Mouse (Mus musculus) c-Kit-positive CD71-positive TER-119-positive erythroid progenitor cells, embryonic 14.5 days (primary cell): ENCODE measurements around the gene Vdac2.

Experiments used
- DNase-seq: peaks from one replicate; pipeline ENCODE4 v3.0.0-alpha.2; 2013; ENCODE audit warnings: low spot score

Gene Vdac2

DNA sequence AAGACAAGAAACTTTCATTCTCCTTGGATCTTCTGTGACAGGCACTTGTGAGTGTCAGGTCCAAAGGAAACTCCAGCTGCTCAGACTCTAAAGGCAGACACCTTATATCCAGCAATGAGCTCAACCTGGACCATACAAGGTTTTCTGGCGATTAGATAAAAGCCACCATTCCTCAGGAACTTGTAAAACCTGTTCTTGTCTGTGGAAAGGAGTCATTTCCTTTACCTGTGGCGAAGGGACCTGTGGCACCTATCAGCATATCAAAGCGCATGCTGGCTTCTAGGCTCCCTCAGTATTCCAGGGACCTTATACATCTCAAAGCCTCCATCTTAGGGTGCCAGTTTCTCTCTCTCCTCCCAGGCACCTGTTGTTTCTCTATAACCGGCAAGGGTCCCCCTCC lies 7.6 kb upstream of the Vdac2 start:
- DNase-seq = no peak

DNA sequence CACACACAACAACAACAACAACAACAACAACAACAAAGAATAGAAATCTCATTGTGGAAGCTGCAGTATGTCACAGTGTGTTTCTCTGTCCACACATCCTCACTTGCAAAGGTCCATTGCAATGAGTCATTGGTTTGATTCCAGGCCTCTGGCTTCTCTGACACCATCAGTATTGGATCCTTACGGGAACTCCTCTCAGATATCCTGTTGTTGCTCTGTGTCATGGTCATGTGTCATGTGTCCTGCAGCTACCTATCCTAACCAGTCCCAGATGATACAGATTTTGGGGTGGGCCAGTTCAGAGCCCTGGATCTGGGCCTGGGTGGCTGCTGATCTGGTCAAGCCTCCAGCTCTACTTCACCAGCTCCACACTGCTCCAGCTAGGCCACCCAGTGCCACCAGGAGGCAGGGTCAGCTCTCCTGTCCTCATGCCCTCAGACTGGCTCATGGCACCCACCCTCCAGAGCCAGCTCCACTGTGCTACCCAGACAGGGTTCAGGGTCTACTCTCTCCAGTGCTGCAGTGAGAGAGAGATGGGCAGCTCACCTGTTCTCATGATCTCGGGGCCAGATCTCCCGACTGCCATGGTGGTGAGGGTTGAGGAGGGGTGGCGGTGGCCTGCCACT lies 4.0 kb upstream of the Vdac2 start:
- no peak for DNase-seq

DNA sequence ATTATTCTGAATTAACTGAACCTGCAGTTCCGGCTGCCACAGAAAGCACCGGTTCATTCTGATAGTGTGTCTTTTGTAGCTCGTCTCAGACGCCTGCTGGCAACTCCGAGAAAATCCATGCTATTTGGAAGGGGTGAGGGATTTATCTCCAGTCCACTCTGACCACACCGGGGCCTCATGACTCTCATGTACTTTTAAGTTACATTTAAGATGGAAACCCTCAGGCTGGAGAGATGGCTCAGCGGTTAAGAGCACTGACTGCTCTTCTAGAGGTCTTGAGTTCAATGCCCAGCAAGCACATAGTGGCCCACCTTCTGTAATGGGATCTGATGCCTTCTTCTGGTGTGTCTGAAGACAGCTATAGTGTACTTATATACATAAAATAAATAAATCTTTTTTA lies 2.7 kb upstream of the Vdac2 start:
- DNase-seq = no peak

DNA sequence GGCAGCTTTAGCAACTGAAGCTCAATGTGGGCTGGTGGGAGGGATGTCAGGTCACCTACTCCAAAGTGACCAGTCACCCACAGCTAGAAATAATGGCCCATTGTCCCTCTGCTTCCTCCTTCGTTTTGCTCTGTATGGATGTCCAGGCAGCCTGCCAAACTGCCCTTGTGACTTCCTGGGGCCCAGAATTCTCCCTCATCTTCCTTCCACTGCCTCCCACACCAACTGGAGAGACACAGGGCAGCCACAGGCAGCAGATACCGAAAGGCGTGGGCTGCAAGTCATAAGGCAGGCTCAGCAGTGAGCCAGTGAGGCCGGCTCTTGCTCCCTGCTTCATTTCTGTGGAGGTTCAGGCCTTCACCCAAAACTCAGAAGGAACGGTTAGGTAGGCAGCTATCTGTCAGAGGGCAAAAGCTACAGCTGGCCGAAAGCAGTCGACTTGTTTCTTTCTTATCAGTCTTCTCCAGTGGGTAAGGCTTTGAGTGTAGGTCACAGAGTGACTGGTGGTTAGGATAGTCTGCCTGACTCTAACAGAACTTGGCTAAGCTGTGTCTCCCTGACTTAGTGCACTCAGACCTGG lies 2.2 kb upstream of the Vdac2 start:
- peak; percentile 76 for DNase-seq

DNA sequence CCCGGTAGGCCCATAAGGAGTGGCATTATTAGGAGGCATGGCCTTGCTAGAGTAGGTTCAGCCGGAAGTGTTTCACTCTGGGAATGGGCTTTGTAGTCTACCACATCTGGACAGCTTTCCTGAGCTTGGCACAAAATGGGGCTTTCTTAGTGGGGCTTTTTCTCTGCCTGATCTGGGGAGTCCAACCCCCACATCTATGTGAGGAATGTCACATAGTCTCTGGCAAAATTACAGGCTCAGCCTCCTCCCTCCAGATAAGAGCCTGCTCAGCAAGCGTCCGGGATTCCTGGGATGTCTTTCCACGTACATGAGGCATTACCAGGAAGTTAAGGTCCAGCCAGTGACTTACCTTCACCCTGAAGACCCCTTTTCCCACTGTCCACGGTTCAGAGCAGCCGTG lies 1.1 kb upstream of the Vdac2 start:
- DNase-seq = no peak

DNA sequence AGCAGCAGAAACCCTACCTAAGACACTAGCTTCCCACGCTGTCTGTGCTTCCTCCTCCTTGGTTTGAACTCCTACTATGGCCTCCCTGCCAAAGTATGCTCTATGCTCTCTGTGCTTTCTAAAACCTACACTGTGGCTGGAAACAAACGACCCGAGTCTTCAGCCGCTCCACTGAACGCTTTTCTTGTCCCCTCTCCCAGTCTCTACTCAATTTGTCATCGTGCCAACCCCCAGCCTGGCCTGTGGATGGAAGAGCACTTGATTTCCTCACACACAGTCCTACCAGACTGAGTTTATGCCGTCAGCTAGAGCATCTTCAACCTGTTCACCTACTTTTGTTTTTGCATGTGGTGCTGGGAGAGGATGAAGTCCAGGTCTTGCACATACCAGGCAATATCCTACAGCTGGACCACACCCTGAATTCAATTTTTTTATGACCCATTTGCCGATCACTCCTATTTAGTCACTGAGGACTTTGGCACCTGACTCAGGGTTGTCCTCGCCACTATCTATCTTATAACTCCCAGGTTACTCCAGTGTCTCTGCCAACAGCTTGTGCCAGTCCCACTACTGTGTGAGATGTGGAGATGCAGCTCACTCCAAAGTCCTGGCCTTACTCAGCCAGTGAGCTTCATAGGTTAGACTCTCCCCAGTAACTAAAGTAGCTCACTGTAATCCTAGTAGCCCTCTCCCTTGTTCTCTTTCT lies 901 bp downstream of the Vdac2 start:
- no peak for DNase-seq

DNA sequence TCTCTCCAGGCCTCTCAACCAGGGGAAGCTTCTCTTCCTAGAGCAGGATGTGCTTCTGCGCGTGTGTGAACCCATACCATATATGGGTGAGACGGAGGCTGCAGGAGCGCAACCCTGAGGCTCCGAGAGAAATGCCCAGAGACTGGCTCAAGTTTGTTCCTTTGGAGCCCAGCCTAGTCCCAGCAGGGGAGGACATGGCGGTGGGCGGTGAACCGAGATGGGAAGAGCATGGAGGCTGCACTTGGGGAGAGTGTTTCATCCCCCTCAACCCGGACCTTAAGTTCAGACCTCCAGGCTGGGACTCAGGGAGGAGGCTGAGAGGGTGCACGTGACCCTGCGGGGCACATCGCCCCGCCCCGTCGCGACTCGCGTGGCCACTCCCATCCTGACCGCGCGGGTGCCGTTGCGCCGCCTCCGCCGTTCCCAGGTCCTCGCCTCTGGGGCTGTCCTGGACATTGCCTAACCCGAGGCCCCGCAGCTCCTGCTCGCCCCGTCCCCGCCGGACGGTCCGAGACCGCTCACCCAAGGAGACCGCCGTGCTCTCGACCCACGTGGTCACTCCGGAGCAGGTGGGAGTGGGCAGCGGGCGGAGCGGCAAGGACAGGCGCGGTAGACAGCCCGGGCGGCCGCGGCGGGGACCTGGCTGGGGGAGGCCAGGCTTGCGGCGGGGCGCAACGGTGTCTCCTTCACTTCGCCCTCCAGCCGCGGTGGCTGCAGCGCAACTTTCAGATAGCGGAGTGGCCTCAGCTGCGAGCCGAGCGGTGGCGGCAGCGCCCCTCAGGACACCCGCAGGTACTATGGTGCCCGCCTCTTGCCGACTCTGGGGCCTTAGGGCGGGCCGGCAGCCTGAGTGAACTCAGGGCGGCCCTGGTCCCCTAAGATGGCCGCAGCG lies 6.1 kb downstream of the Vdac2 start:
- peak; percentile 93 for DNase-seq

DNA sequence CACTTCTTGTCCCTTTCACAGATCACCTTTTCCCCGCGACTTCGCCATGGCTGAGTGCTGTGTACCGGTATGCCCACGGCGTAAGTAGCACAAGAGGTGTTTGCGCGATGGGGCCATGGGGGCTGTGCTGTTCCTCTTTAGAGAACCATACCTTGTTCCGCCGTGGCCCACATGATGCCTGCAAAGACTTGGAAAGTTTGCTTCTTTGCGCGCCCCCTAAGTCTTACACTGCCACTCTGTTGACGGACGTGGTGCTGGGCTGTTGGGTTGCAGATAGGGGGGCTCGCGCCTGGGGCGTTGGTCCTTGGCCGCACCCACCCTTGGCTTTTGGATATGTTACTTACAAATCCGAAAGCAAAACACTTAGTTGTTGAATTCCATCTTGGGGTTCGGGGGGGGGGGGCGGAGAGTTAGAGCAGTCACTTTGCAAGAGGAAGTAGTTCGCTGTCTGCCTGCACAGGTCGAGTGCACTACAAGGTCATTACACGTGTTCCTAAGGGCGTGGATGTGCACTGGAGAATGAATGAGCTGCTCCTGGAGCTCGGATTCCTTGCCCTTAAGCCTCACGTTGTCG lies 6.9 kb downstream of the Vdac2 start:
- no peak for DNase-seq

DNA sequence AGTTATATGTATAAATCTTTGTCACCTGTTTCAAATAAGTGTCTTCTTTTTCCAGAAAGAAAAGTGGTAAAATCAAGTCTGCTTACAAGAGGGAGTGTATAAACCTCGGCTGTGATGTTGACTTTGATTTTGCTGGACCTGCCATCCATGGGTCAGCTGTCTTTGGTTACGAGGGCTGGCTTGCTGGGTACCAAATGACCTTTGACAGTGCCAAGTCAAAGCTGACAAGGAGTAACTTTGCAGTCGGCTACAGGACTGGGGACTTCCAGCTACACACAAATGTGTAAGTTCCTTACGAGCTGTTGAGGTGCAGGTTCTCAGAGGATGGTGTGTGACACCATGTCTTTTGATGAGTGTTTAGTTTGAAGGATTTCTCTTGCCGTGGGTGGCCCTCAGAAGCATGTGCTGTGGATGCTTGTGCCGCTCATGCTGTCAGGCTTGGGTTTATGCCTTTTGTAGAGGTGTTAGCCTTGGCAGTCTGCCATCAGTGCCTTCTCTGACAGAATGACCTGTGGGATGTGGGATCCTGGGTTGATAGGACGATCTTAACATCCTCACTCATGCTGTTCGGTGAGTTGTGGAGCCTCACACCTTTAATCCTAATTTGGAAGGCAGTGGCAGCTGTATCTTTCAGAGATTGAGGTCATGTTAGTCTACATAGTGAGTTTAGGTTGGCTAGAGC lies 13.4 kb downstream of the Vdac2 start:
- DNase-seq = no peak

DNA sequence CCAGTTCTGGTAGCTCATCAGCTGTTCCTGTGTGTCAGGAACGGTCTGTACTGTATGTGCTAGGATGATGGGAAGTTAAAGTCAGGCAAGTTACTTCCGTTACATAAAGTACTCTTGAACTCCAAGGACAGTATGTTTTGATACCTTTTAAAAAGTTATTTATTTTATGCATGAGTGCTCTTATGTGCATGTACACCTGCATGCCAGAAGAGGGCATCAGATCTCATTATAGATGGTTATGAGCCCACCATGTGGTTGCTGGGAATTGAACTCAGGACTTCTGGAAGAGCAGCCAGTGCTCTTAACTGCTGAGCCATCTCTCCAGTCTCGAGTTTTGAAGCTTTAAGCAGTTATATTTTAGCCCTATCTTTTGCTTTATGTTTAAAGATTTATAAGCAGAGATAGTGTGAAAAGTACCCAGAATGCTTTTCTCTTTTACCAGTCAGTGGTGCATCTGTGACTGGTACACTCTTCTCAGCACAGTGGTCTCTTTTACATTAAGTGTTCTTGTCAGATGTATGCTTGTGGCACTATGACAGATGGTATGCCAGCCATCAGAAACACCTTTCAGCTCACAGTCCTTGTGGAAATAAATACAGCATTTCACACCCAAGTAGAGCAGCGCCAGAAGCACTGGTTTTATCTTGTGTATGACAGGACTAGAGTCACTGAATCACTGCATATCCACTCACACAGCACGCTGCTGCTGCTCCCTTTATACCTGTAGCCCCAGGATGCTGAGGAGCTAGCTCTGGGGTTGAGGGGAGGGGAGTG lies 17.0 kb downstream of the Vdac2 start:
- no peak for DNase-seq

DNA sequence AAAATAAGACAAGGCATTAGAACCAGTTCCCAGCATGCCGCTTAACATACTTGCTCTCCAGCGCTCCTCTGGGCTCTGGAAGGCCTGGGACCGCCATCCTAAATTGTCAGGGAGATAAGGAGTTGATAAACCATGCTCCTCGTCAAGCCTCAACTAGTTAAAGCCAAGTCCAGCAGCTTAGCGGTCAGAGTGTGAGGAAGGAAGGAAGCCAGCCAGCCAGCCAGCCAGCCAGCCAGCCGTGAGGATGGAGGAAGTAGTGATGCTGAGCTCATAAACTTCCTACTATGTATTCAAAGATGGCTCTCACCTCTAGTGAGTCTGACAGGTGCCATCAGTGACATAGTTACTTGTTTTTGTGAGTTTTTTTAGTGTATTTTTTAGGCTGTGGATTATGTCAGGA lies 18.2 kb downstream of the Vdac2 start:
- DNase-seq = no peak

DNA sequence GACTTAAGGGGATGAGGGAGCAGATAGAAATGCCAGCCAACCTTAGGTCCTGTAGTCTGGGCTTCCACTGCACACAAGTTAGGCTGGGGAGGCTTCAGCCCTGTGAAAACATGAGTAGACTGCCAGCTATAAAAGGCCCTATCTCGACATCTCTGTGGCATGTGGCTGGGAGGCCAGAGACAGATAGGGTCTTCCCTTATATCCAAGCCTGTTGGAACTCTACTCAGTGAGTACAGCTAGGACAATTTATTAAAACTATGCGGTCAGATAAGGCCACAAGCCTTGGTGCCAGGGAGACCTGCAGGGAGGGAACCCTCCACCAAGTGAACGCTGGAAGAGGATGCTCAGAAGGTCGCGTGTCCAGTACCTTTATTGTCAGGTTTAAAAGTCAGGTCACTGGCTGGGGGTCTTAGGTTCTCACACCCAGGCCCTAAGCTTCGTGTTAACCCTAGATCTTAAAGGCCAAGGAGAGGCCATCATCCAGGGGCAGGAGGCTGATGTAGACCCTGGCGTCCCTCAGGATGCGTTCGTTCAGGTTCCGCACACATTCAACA lies 21.9 kb downstream of the Vdac2 start:
- no peak for DNase-seq

DNA sequence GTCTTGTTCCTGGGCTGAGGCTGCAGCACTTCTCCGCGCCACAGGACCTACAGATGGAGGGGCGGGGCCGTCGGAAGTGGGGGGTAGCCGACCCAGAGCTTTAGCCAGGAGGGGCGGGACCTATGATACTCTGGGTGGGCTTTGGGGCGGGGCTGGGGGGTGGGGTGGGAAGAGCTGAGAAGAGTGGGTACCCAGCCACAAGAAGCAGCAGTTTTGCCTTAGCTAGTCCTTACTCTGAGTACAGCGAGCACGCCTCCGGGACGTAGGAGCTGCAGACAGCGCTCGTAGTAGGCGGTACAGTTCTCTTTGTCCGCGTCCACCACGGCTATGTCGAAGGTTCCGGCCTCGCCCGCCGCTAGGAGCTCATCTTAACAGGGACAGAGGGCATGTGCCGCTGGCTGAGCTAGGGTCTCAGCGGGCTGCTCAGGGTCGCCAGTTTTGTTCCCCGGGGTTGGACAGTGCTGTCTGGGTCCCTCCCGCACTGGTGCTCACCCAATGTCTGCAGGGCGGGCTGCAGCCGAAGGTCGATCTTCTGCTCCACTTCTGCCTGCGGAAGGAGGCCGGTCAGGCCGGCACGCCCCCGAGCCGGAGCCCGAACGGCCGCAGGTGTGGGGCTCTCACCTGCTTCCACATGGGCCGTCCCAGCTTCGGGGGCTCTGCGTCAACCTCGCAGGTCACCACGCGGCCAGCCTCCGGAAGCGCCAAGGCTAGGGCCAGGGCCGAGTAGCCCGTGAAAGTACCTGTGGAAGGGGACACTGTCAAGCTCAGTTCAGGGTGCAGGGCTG lies 22.5 kb downstream of the Vdac2 start:
- peak; percentile 33 for DNase-seq

DNA sequence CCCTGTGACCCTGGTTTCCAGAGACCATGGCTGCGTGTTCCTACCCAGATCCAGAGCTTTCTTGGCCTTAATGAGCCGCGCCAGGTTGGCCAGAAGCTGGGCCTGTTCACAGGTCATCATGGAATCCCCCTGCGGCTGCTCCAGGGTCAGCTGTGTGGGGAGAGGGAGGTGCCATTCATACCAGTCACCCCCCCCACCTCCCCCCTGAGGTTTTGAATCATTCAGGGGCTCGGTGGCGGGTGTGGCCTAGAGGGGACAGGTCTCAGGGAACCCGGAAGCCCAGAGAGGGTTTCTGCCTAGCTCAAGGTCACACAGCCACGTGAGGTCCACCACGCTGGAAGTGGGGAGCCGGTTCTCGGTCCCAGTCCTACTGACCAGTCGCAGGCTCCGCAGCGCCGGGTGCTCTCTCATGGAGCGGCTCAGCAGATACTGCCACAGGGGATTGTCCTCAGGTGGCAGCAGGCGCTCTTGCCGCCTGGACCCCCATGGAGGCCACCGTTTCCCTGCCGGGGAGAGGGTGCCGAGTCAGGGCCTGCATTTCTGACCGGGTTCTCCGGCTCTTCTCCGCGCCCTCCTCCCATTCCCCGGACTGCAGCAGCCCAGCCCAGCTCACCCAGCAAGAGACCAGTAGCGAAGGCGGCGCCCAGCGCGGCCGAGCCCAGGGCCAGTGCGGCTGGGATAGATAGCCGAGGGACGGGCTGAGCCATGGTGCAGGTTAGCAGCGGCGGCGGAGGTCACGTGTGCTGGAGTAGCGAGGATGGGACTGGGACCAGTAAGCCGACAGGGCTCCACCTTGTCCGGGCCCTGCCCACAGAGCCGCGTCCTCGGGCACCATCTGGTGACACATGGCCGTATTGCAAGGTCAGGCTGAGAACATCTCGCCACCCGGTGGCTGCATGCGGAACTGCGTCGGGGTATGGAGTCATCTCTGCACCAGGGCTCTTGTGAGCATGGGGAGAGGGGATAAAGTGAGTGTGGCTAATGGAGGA lies 23.4 kb downstream of the Vdac2 start, which contains the start of gene Comtd1:
Gene Comtd1 (minus strand): TSS at position 812 of the 989 bp plus-strand sequence.
- peak; percentile 95 for DNase-seq

DNA sequence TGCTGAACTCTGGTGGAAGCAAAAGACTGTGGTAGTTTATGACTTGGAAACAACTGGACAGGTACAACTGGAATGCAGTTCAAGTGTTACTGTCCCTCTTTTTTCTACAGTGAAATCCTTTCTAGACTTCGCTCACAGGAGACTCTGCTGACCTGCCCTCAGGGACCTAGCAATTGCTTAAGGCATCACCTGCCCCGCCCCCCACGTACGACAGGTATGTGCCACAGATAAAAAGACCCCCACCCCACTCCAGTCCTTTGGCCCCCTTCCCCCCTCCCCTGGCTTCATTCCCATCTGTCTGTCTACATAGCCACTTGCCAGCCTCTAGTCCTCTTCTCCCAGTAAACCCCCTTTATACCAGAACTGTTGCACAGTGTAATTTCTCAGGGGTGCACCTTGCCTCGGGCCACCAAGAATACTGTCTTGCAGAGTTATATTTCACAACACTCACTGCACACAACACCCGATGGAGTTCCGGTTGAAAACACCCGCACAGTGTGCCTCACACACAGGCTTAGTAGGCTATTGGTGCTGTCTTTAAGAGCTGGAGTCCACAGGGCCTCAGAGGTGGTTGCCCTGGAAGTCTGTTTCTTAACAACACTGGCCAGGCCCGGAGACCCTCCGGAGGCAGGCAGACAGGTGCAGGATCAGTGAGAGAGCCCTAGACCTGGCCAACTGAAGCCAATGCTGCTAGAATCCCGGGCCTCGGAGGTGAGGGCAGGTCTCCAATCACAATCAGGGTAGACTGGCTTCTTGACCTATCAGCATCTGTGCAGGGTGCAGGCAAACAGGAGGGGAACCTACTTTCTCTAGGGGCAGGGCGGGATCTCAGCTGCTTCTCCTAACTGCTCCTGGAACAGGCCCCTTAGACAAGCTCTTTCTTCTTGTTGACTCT lies 24.7 kb downstream of the Vdac2 start:
- DNase-seq = no peak

DNA sequence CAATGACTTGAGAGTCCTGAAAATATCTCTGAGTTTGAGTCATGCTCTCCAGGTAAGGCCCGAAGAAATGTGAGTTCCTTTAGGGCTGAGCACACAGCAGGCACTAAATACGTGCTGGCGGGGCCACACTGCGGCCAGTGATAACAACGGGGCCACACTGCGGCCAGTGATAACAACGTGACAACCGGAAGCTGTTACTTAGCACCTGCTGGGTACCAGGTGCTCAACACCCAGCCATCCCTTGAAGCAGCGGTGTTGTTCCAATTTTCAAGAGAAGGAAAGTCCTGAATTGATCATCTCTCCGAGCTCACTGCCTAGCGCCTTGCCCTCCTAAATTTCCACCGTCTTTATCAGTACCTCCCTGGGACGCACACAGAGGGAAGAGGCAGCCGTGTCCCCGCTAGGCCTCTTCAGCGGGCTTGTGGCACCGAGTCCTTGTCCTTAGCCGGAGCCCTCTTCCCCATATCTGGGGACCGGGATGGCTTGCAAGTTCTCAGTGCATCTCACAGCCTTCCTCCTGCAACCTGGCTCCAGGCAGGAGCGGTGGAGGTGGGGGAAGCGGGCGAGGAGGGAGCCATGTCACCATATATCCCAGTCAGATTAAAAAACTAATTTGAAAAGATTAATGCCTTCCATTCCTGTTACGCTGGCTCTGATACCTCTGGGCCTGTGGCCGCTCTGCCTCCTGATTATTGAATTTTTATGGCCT lies 25.5 kb downstream of the Vdac2 start:
- peak; percentile 59 for DNase-seq
